Mouse (Mus musculus): Measurements from ENCODE around the gene Rfk.

DNA sequence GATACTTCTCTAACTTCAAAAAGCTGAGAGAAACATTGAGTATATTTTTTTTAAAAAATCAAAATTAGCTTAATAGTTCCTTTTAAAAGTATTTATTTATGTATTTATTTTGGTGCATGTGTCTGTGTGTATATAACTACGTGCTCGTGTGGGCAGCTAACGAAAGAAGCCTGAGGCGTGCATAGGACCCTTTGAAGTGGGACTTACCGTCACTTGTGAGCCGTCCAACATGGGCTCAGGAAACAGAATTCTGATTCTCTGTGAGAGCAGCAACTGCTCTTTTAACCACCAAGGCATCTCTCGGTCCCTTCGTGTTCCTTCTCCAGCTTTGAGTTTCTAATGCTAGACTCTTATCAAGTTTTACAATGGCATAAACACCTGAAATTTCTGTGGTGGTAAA is 40.1 kb upstream of the Rfk start:
- no peak for TF ChIP-seq CTCF (IDR thresholded peaks at IDR 0.05; ENCODE audit: low read depth, low read length)
- no peak for TF ChIP-seq POLR2A (IDR thresholded peaks at IDR 0.05; ENCODE audit: borderline replicate concordance, low read depth, low read length)
